Mouse (Mus musculus): ENCODE measurements around the gene Tmem86a.

DNA sequence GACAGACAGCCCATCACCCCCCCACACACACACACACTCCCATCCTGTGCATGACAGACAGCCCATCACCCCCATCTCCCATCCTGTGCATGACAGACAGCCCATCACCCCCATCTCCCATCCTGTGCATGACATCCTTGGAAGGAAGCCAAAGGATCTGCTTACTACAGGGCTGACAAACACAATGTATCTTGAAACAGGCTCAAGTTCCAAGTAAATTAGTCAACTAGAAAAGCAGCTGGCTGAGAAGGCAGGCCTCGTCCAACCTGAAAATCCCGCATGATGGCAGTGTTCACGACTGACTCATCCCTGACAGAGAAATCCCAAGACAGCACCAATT lies 49.8 kb upstream of the Tmem86a start:
- no peak for TF ChIP-seq POLR2A (IDR thresholded peaks at IDR 0.05; ENCODE audit: borderline replicate concordance, control insufficient read depth, low read depth, low read length)
- no peak for TF ChIP-seq CTCF (IDR thresholded peaks at IDR 0.05; ENCODE audit: control insufficient read depth, insufficient read depth, low read length)

Measured in bone marrow, adult 2 months (tissue).